Mouse (Mus musculus) heart, adult 8-10 months (tissue): ENCODE data around the gene Armt1. TPM values are rescaled to one million over a fixed set of nuclear protein-coding genes. Genes with fewer than 3 reads are reported as not detected.
"Not testable (repeated sequence)": the region's sequence is repeated elsewhere in the genome, so short reads cannot be mapped to it uniquely, and the experiment has no call there.

Source experiments
- DNase-seq: peaks from one replicate; pipeline ENCODE4 v3.0.0; 2022; ENCODE audit warnings: low spot score
- total RNA-seq, 4 experiments: library from RNA; stranded (reverse); gene quantifications; 2 replicates each; pipeline ENCODE4 v1.2.4; 2022

Armt1 gene
- total RNA-seq, 4 experiments from 2014 or later: 7.8 to 11.7 (median 9.1) TPM

- DNase-seq: not testable (repeated sequence)
These were observed 1.6 kb downstream of the Armt1 start for GRCm38 (mm10) chr10:4433871-4434270.

GRCm38 (mm10) chr10:4435416-4435815 is 3.1 kb downstream of the Armt1 start:
- no peak for DNase-seq

- no peak for DNase-seq
These were observed 24.1 kb downstream of the Armt1 start for GRCm38 (mm10) chr10:4456409-4456808.

- DNase-seq: no peak
These were observed 27.9 kb downstream of the Armt1 start for GRCm38 (mm10) chr10:4460201-4460600.

GRCm38 (mm10) chr10:4465799-4466198 is 33.5 kb downstream of the Armt1 start:
- DNase-seq: no peak

GRCm38 (mm10) chr10:4469406-4469805 is 37.1 kb downstream of the Armt1 start:
- DNase-seq: no peak

- DNase-seq: no peak
These were observed 41.3 kb downstream of the Armt1 start for GRCm38 (mm10) chr10:4473591-4473993.

GRCm38 (mm10) chr10:4475431-4475830 is 43.2 kb downstream of the Armt1 start:
- DNase-seq: no peak

- DNase-seq: no peak
These were observed 44.3 kb downstream of the Armt1 start for GRCm38 (mm10) chr10:4476604-4477003.

- DNase-seq: no peak
These were observed 48.7 kb downstream of the Armt1 start for GRCm38 (mm10) chr10:4480929-4481328.

GRCm38 (mm10) chr10:4481695-4482094 is 49.4 kb downstream of the Armt1 start:
- DNase-seq: peak; percentile 36

- DNase-seq: peak; percentile 28
These were observed 50.1 kb downstream of the Armt1 start, which contains the start of gene Ccdc170 for GRCm38 (mm10) chr10:4482355-4482754. Gene Ccdc170, plus strand, starts transcription at chr10:4482502.

- no peak for DNase-seq
These were observed 51.6 kb downstream of the Armt1 start for GRCm38 (mm10) chr10:4483848-4484247.

- no peak for DNase-seq
These were observed 52.7 kb downstream of the Armt1 start for GRCm38 (mm10) chr10:4484986-4485385.

GRCm38 (mm10) chr10:4489865-4490264 is 57.6 kb downstream of the Armt1 start:
- no peak for DNase-seq

GRCm38 (mm10) chr10:4491281-4491680 is 59.0 kb downstream of the Armt1 start:
- no peak for DNase-seq

- no peak for DNase-seq
These were observed 59.8 kb downstream of the Armt1 start for GRCm38 (mm10) chr10:4492045-4492444.

- no peak for DNase-seq
These were observed 60.6 kb downstream of the Armt1 start for GRCm38 (mm10) chr10:4492909-4493308.

- no peak for DNase-seq
These were observed 71.0 kb downstream of the Armt1 start for GRCm38 (mm10) chr10:4503251-4503650.

Other genes with a start within 250 kb of the Armt1 start
- gene Akap12, start 166.1 kb upstream of the Armt1 start, total RNA-seq: 10 to 100 TPM; 18.1 to 24.4 (median 23.3) TPM
- 1 to 10 TPM; 5.4 to 6.9 (median 5.7) TPM for gene Zbtb2, start 44.4 kb upstream of the Armt1 start, total RNA-seq
- gene Rmnd1, start 79 bp upstream of the Armt1 start, total RNA-seq: 10 to 100 TPM; 62.1 to 76.7 (median 69.4) TPM
- under 1 TPM; 0.16 to 0.34 (median 0.23) TPM for gene Ccdc170, start 50.0 kb downstream of the Armt1 start, total RNA-seq
- 1 to 10 TPM in 3 of 4 experiments, under 1 TPM in 1; 0.90 to 1.1 (median 1.0) TPM for gene Esr1, start 179.1 kb downstream of the Armt1 start, total RNA-seq